Mouse (Mus musculus) kidney, postnatal 36 days (tissue): Measurements from ENCODE around the gene Dctn3.
"Not testable (repeated sequence)": the region's sequence is repeated elsewhere in the genome, so short reads cannot be mapped to it uniquely, and the experiment has no call there.

ENCODE experiments used
- DNase-seq, 2 experiments: peaks; one replicate each; pipeline ENCODE4 v3.0.0; 2021 to 2022; ENCODE audit warnings: mixed read lengths in 2 of 2

Dctn3 gene

GRCm38 (mm10) chr4:41722918-41723351 is at the start of gene Dctn3:
TSS of gene Dctn3 (minus strand) at chr4:41723170.
- peak; percentile 93 to 97 for DNase-seq

GRCm38 (mm10) chr4:41767301-41767700 is 44.3 kb upstream of the Dctn3 start:
- not testable (repeated sequence) for DNase-seq

- DNase-seq, result not testable (repeated sequence)
Measured at GRCm38 (mm10) chr4:41763176-41763575, 40.2 kb upstream of the Dctn3 start.

- DNase-seq, result peak in 1 of 2 experiments; percentile 63
Measured at GRCm38 (mm10) chr4:41762688-41763114, 39.7 kb upstream of the Dctn3 start.

GRCm38 (mm10) chr4:41762099-41762687 is 39.2 kb upstream of the Dctn3 start:
- DNase-seq, result no peak

GRCm38 (mm10) chr4:41761680-41762079 is 38.7 kb upstream of the Dctn3 start:
- DNase-seq, result no peak

- no peak for DNase-seq
Measured at GRCm38 (mm10) chr4:41760911-41761310, 37.9 kb upstream of the Dctn3 start.

GRCm38 (mm10) chr4:41760288-41760721 is 37.3 kb upstream of the Dctn3 start:
- DNase-seq, result peak; percentile 96 to 98

- peak in 1 of 2 experiments; percentile 45 for DNase-seq
Measured at GRCm38 (mm10) chr4:41759656-41760287, 36.8 kb upstream of the Dctn3 start.

GRCm38 (mm10) chr4:41759206-41759605 is 36.2 kb upstream of the Dctn3 start:
- DNase-seq, result peak; percentile 88 to 91

GRCm38 (mm10) chr4:41758701-41759100 is 35.7 kb upstream of the Dctn3 start:
- DNase-seq, result no peak

GRCm38 (mm10) chr4:41758021-41758420 is 35.1 kb upstream of the Dctn3 start:
- peak; percentile 63 to 69 for DNase-seq

- DNase-seq, result peak; percentile 60 to 66
Measured at GRCm38 (mm10) chr4:41757321-41757720, 34.4 kb upstream of the Dctn3 start.

- DNase-seq, result no peak
Measured at GRCm38 (mm10) chr4:41756440-41756839, 33.5 kb upstream of the Dctn3 start.

- peak; percentile 89 to 93 for DNase-seq
Measured at GRCm38 (mm10) chr4:41755338-41756305, 32.7 kb upstream of the Dctn3 start, which contains the start of gene Sigmar1. TSS of gene Sigmar1 (minus strand) at chr4:41756157.

GRCm38 (mm10) chr4:41754797-41755337 is 31.9 kb upstream of the Dctn3 start, which contains the start of gene Galt:
TSS of gene Galt (plus strand) at chr4:41755228.
- peak; percentile 77 to 85 for DNase-seq

- no peak for DNase-seq
Measured at GRCm38 (mm10) chr4:41745021-41745420, 22.1 kb upstream of the Dctn3 start.

- no peak for DNase-seq
Measured at GRCm38 (mm10) chr4:41744131-41744530, 21.2 kb upstream of the Dctn3 start.

- peak; percentile 95 to 96 for DNase-seq
Measured at GRCm38 (mm10) chr4:41741158-41741560, 18.2 kb upstream of the Dctn3 start.

- peak; percentile 52 to 78 for DNase-seq
Measured at GRCm38 (mm10) chr4:41740380-41741157, 17.6 kb upstream of the Dctn3 start.

- DNase-seq, result no peak
Measured at GRCm38 (mm10) chr4:41739260-41739659, 16.3 kb upstream of the Dctn3 start.

- DNase-seq, result no peak
Measured at GRCm38 (mm10) chr4:41738256-41738603, 15.3 kb upstream of the Dctn3 start.
